Mouse (Mus musculus) retina, postnatal 1 day (tissue): ENCODE measurements at regions not wholly inside any gene's neighbourhood (a gene's known extent, or its start where the extent isn't known, plus 50 kb on each side); places are given as distances from the start of the nearest gene placed in this dataset.

Experiments used
- DNase-seq: peaks from one replicate; pipeline ENCODE4 v3.0.0-alpha.2; 2012

DNA sequence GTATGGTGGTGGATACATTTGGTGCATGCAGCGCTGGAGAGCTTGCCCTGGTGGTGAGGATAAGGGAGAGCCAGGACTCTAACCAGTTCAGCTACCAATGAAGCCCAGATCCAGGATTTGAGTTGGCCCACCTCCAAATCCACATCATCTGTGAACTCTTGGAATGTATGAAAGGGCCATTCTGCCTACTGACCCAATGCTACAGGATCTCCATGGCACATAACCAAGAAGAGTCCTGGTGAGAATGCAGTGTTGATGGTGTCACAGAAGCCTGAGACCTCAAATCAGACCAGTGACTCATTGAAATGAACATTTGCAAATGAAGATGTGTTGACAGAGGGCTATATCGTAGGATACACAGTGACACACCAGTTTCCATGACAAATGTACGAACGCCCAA lies 121.0 kb upstream of the Slitrk5 start:
- DNase-seq: peak; percentile 1

DNA sequence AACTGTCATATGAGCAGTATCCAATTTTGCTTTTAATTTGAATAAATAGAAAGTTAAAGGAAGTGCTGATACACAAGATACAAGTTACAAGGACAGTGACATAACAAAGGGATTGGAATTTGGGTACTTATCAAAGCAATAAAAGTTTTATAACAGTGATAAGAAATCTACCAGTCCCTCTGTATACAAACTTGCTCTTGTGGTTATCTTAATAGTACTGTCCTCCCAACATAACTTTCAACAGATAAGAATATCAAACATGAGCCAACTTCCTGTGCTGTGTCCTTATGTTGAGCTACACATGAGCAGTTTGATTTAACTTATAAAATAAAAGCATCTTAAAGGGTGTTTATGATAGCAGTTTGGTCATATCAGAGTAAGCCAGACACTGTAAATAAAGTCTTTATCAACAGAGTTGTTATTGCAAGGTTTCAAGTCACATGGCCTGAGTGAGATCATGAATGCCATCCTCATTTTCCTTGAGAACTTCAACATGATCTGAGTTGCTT lies 105.5 kb upstream of the Slitrk5 start:
- DNase-seq: no peak

DNA sequence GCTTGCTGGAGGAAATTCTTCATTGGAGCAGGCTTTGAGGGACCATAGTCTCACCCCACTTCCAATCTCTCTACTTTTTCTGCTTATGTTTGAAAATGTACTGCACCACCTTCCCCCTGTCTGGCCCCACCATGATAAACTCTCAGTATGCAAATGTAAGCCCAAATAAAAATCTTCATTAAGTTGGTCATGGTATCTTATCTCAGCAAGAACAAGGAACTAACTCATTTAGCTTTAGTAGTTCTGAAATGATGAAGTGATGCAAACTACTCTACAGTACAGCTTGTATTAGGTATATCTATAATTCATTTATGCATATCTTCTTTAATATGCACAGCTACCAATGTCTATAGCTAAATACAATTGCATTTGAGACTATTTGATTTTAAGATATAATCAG lies 97.4 kb upstream of the Slitrk5 start:
- DNase-seq: no peak

DNA sequence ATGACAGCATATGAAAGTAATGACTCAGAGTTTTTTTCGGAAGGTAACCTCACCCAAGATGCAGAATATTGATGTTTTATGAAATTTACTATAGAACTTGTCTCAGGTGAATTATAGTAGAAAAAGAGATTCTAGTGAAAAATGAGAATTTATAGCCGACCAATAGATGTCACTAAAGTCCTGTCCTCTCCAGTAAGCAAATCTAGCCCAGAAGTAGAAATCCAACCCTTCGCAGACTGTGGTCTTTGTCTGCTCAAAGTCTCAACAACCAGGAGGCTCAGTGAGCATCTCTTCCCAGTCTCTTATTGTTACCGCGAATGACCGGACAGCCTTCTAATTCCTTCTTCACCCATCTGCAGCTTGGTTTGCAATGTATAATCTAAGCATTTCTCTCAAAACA lies 91.8 kb upstream of the Slitrk5 start:
- DNase-seq: peak; percentile 2

DNA sequence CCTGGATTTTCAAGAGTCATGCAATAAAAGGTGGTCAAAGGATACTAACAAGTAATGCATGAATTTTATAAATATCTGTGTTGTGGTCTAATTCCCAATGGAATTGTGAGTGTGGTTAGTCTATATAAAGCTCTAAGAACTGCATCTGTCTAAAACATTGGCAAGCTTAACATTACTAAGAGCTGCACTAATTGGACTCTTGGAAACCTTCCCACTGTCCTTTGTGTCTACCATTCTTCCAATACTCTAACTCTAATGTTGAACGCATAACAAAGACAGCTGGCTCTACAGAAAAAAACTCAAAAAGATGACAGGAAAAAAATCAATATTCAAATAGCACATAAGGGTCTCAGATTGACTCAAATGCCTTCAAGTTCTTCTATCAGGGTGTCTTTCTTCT lies 58.1 kb upstream of the Slitrk5 start:
- no peak for DNase-seq

DNA sequence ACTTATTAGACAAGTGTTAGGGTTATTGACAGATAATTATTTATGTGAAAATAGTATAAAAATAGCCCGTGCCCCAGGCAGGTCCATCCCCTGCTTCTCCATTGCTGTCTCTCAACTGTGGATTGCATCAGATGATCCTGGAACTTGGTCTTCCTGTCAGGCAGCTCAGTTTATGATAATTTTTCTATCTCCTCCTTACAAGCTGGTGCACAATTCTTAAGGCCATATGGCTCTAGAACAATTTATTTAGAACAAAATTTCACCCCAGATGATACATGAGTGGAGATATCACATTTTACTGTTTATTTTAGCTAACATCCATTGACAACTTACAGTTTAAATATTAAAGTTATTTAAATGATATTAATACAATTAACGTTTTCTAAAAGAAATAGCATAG lies 54.1 kb upstream of the Slitrk5 start:
- DNase-seq: no peak
